Mouse (Mus musculus) lung, embryonic 15.5 days (tissue): ENCODE measurements around the gene Cemip. TPM values are rescaled to one million over a fixed set of nuclear protein-coding genes. Genes with fewer than 3 reads are reported as not detected.

Experiments
- ATAC-seq: fragments of 200-750 bp; cut with Nextera tagmentation; 2 replicates; pipeline ENCODE4 v1.8.0; 2017; ENCODE audit warnings: moderate number of reproducible peaks, borderline replicate concordance; ENCODE audit not compliant: low FRiP score, low TSS enrichment; ENCODE audit errors: extremely low read depth
- H3K27ac ChIP-seq: fragments of 300-500 bp; sonication (generic); 2 replicates; pipeline ENCODE4 v1.5.1; 2015; ENCODE audit warnings: moderate library complexity, mild to moderate bottlenecking, inconsistent platforms
- H3K27me3 ChIP-seq: fragments of 300-500 bp; sonication (generic); 2 replicates; pipeline ENCODE4 v1.6.1; 2015; ENCODE audit warnings: inconsistent platforms
- H3K36me3 ChIP-seq: fragments of 300-500 bp; sonication (generic); 2 replicates; pipeline ENCODE4 v1.6.1; 2015; ENCODE audit warnings: inconsistent platforms
- H3K4me1 ChIP-seq: fragments of 300-500 bp; sonication (generic); 2 replicates; pipeline ENCODE4 v1.6.1; 2015; ENCODE audit warnings: inconsistent platforms
- H3K4me2 ChIP-seq: fragments of 300-500 bp; sonication (generic); 2 replicates; pipeline ENCODE4 v1.6.1; 2015; ENCODE audit warnings: inconsistent platforms, mild to moderate bottlenecking, moderate library complexity
- H3K4me3 ChIP-seq: fragments of 300-500 bp; sonication (generic); 2 replicates; pipeline ENCODE4 v1.5.1; 2015; ENCODE audit warnings: mild to moderate bottlenecking, inconsistent platforms
- H3K9ac ChIP-seq: fragments of 300-500 bp; sonication (generic); 2 replicates; pipeline ENCODE4 v1.6.1; 2015; ENCODE audit warnings: inconsistent platforms
- H3K9me3 ChIP-seq: fragments of 300-500 bp; sonication (generic); 2 replicates; pipeline ENCODE4 v1.6.1; 2016; ENCODE audit warnings: inconsistent platforms
- WGBS: fragments of 180-500 bp; shearing (Covaris S2); methylation state at CpG from one replicate; pipeline ENCODE4 v1.1.7; 2015; 5-methylcytosine and 5-hydroxymethylcytosine counted together
- polyA plus RNA-seq: library from polyadenylated mRNA; unstranded; fragments of >200 nt; fragmentation: Nextera tagmentation; extraction: Ambion mirVana; gene quantifications from 2 replicates; pipeline ENCODE4 v1.2.1, GENCODE M21; 2015

The Cemip gene
- polyA plus RNA-seq, 1 experiment from 2014 or later, result 1.6 TPM

DNA sequence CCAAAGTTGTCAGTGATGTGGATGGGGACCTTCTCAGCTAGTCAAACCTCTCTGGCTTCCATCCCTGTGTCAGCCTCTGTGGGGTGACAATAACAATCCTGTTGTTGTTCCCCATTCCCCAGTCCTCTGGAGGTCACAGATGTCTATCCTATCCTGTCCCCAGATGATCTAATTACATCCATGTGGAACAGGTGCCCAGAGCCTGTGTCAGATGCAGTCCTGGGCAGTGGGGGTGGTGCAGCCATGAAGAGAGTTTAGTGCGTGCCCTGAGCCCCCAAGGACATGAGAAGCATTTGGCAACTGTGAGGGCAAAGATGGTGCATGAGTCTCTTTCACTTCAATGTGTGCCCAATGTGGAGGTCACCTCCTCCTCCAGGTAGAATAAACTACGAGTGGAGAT lies 100.6 kb downstream of the Cemip start:
- no peak overlapping the region for H3K9ac ChIP-seq
- H3K4me3 ChIP-seq, result no peak overlapping the region
- no peaks in the 10 kb centered on the region for H3K4me1 ChIP-seq
- H3K27me3 ChIP-seq, result no peaks in the 10 kb centered on the region
- no peak for ATAC-seq
- H3K4me2 ChIP-seq, result no peak overlapping the region
- 67% methylated on average over 2 of the region's 2 CpGs for WGBS
- H3K27ac ChIP-seq, result no peak overlapping the region
- no peaks in the 10 kb centered on the region for H3K36me3 ChIP-seq
- no peaks in the 10 kb centered on the region for H3K9me3 ChIP-seq

DNA sequence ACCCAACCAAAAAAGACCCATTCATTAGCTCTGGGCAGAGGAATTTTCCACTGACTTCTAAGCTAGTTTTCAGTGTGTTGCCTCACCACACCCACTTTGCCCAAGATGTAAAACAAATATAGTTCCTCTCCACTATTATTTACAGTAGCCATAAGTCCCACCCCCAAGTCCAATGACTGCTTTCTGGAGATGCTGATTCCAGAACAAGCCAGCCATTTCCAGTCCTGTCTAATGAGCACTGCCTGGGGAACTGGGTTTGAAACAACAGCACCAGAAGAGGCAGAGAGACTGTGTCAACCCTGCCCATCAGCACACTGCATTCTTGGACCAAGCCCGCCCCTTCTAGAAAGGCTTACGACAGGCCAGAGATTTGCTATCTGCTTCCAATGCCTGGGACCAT lies 103.7 kb downstream of the Cemip start:
- 0 out of 2 replicates have a peak, but pooled peaks have one; percentile 37 for ATAC-seq
- whole genome bisulfite sequencing, result 46% methylated on average over 2 of the region's 2 CpGs
- Histone ChIP-seq H3K4me1 (no peaks in the 10 kb centered on the region), H3K9ac (no peak overlapping the region), H3K27me3 (no peaks in the 10 kb centered on the region), H3K36me3 (no peaks in the 10 kb centered on the region), H3K4me2 (no peak overlapping the region), H3K4me3 (no peak overlapping the region), H3K9me3 (no peaks in the 10 kb centered on the region), H3K27ac (no peak overlapping the region)

DNA sequence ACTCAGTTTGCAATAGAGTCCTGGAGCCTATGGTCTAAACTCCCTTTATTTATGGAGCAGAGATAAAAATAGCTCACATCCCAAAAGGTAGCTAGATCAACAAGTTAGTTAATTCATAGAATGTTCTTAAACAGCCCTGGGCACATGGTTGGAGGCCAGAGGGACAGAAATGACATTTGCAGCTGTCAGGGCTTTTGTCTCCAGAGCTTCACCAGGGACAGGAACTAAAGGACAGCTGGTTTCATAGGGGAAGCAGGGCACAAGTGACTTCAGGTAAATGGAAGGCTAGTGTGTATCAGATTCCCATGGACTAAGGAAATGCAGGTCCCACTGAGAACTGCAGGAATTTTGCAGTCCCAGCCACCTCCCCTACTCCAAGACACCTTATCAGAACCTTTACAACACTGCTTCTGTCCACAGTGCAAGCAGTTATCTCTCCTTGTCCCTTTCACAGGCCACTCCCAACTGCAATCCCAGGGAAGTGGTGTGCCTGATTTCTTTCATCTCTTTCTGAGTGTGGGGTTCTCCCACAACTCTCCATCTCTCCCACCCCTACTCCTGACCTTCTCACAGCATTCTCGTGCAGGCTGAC lies 107.3 kb downstream of the Cemip start:
- no peaks in the 10 kb centered on the region for H3K9me3 ChIP-seq
- H3K4me2 ChIP-seq, result no peak overlapping the region
- no peaks in the 10 kb centered on the region for H3K27me3 ChIP-seq
- H3K36me3 ChIP-seq, result no peaks in the 10 kb centered on the region
- no peak overlapping the region for H3K27ac ChIP-seq
- H3K9ac ChIP-seq, result no peak overlapping the region
- WGBS, result 11% methylated on average over 1 of the region's 1 CpGs
- H3K4me1 ChIP-seq, result peaks cover 3% of the 10 kb centered on the region
- H3K4me3 ChIP-seq, result no peak overlapping the region
- ATAC-seq, result no peak

DNA sequence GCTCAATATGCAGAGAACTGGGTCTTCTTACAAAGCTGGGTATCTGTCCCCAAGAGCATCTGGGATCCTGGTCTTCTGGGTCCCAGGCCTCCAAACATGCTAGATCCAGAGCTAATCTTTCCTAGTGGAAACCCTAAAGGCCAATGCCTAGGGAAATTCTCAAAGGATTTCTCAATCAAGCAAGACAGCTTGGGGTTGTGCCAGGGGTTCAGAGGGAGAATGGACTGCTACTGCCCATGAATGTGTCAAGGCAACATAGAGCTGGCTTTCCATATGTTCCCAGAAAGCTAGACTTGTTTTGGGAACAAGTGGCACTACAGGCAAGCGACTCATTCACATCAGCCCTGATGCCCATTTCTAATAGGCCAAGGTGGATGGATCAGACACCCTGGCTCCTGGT lies 107.9 kb downstream of the Cemip start:
- Histone ChIP-seq H3K4me1 (peaks cover 9% of the 10 kb centered on the region), H3K9me3 (no peaks in the 10 kb centered on the region), H3K9ac (no peak overlapping the region), H3K36me3 (no peaks in the 10 kb centered on the region), H3K27me3 (no peaks in the 10 kb centered on the region), H3K4me3 (no peak overlapping the region), H3K27ac (no peak overlapping the region), H3K4me2 (no peak overlapping the region)
- WGBS, result 90% methylated on average over 1 of the region's 1 CpGs
- no peak for ATAC-seq

DNA sequence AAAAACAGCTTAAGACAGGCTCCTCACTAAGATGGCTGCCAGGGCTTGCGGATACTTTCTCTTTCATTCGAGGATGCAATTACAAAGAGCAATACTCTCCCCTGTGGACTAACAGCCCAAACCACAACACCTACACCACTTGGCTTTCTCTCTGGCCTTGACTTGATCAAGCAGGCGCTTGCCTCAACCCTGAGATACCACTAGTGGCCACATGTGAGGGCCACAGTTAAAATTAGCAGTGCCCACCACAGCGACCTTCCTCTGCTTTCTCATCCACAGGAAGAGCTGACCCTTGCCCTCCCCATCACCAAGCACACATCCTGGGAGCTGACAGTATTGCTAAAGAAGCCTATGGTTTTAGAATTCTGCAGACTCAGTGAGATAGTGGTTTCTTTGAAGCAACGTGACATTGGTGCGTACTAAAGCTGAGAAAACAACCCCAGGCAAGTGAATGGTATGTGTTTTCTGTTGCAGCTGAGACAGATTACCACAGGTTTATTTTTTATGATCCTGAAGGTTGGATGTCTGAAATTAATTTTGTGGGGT lies 109.8 kb downstream of the Cemip start:
- peaks cover 17% of the 10 kb centered on the region for H3K4me1 ChIP-seq
- H3K4me3 ChIP-seq, result no peak overlapping the region
- no peak overlapping the region for H3K27ac ChIP-seq
- no peak for ATAC-seq
- no peak overlapping the region for H3K4me2 ChIP-seq
- WGBS, result 70% methylated on average over 6 of the region's 6 CpGs
- H3K36me3 ChIP-seq, result no peaks in the 10 kb centered on the region
- H3K27me3 ChIP-seq, result no peaks in the 10 kb centered on the region
- H3K9me3 ChIP-seq, result no peaks in the 10 kb centered on the region
- no peak overlapping the region for H3K9ac ChIP-seq

DNA sequence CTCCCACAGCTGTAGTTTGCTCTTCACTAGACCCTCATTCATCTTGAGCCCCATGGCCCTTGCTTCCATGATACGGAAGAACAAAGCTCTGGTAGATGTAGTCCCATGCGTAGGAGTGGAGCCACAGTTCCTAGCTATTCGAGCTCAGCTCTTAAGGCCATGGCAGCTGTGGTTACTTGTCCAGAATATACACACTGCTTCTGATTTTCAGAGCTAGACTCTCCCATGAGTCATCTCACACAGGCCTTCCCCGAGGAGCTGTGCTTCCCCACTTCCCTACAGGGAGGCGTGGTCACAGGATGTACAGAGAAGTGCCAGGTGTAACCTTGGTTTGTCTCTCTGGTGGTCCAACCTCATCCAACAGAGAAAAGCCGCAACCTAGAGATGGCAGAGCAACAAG lies 111.0 kb downstream of the Cemip start:
- no peaks in the 10 kb centered on the region for H3K9me3 ChIP-seq
- no peak for ATAC-seq
- 84% methylated on average over 6 of the region's 6 CpGs for WGBS
- H3K27me3 ChIP-seq, result no peaks in the 10 kb centered on the region
- no peak overlapping the region for H3K27ac ChIP-seq
- H3K4me3 ChIP-seq, result no peak overlapping the region
- no peak overlapping the region for H3K9ac ChIP-seq
- H3K36me3 ChIP-seq, result no peaks in the 10 kb centered on the region
- no peak overlapping the region for H3K4me2 ChIP-seq
- H3K4me1 ChIP-seq, result peaks cover 17% of the 10 kb centered on the region

DNA sequence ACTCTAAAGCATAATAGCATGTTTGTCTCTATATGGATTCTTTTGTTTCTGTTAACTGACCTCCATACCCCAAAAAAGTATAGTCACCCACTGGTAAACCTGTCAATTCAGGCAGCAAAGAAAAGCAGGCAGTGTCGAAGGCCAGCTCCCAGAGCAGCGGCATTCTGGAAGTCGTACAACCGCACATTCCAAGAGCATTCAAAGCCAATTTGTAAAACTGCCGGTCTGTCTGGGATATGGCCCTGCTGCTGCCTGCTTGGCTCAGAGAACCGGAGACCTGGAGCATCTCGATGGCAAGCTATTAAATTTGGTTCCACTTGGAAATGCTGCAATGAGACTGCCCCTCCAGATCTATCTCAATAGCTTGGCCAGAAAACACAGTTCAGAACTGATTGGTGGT lies 113.8 kb downstream of the Cemip start:
- Histone ChIP-seq H3K4me2 (no peak overlapping the region), H3K4me1 (peaks cover 17% of the 10 kb centered on the region), H3K9me3 (no peaks in the 10 kb centered on the region), H3K4me3 (no peak overlapping the region), H3K27me3 (no peaks in the 10 kb centered on the region), H3K36me3 (no peaks in the 10 kb centered on the region), H3K9ac (no peak overlapping the region), H3K27ac (0 out of 2 replicates have a peak overlapping the region, but pooled peaks have one; percentile 29)
- ATAC-seq, result peak; percentile 64; the same call in 1 of the 2 replicates
- 39% methylated on average over 7 of the region's 7 CpGs for WGBS

DNA sequence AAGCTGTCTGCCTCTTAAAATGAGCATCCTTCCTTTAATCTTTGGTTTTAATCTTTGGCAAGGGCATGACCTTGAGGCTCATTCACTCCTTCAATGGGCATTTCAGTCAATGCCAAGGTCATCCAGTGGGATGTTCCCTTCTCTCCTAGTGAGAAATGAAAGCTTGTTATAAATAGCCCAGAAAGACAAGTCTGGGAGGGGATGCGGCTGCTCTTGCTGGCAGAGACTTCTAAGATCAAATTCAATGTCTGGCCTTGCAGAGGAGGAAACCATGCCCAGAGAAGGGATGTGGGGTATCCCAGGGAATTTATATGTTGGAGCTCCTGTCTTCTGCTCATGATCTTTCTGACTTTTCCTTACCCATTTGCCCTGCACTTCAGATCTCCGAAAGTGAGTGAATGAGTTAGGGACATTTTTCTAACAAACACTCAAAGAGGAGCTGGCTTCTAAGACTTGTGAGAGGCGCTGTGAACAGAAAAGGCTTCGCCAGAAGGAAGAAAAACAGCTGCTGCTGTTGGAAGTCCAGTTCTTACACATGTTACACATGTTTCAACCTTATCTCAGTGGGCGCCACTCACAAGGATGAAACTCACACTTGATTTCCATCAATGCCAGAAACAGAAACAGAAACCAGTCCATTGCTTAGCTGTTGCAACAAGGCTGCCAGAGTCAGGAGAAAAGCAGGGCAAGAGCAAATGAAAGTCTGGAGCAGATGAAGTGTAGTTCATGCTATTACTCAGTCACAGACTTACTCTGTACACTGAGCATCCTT lies 120.1 kb downstream of the Cemip start:
- Histone ChIP-seq H3K4me3 (no peak overlapping the region), H3K27ac (peak overlapping the region; percentile 11), H3K9me3 (no peaks in the 10 kb centered on the region), H3K36me3 (no peaks in the 10 kb centered on the region), H3K4me1 (0 out of 2 replicates have a peak, but pooled peaks cover 7% of the 10 kb centered on the region), H3K4me2 (no peak overlapping the region), H3K9ac (no peak overlapping the region), H3K27me3 (no peaks in the 10 kb centered on the region)
- WGBS, result 34% methylated on average over 5 of the region's 5 CpGs
- ATAC-seq, result peak; percentile 75; the same call in 1 of the 2 replicates

DNA sequence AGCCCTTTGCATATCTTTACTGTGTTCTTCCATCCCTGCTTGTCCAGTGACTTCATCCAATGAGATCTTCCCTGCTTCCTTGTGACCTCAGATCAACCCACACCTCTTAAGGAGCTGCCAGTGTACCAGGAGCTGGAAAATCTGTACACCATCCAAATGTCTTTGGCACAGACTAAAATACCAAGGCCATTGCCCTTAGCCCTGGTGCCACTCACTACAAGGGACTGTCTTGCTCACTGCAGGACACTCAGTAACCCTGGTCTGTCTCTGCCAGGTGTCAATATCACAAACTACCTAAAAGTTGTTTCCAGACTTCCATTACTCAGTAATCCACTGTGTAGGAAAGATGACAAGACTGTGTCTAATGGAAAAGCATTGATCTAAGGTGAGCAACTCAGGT lies 121.1 kb downstream of the Cemip start:
- no peaks in the 10 kb centered on the region for H3K9me3 ChIP-seq
- H3K27me3 ChIP-seq, result no peaks in the 10 kb centered on the region
- no peak overlapping the region for H3K4me2 ChIP-seq
- no peaks in the 10 kb centered on the region for H3K36me3 ChIP-seq
- 0 out of 2 replicates have a peak, but pooled peaks cover 7% of the 10 kb centered on the region for H3K4me1 ChIP-seq
- H3K9ac ChIP-seq, result no peak overlapping the region
- no peak for ATAC-seq
- no peak overlapping the region for H3K27ac ChIP-seq
- no peak overlapping the region for H3K4me3 ChIP-seq

DNA sequence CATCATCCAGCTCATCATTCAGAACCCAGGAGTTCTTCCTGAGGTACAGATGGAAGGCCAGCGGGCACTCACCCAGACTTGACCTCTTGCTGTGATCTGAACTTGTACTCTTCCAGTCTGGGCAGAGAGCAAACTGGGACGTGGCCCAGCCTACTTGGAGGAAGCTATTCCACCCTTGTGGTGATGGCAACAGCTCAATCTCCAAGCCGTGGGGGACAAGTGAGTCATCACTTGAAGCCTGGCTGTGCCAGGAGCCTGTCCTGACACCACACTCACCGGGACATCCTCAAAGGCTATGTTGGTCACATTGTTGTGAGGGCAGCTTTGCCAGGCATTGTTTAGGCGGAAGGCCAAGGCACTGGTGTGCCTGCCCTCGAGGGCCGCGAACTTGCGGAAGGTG lies 133.8 kb downstream of the Cemip start:
- no peak overlapping the region for H3K4me3 ChIP-seq
- no peaks in the 10 kb centered on the region for H3K9me3 ChIP-seq
- 84% methylated on average over 9 of the region's 9 CpGs for WGBS
- no peak; the same call in 1 of the 2 replicates for ATAC-seq
- H3K9ac ChIP-seq, result no peak overlapping the region
- H3K27ac ChIP-seq, result no peak overlapping the region
- no peak overlapping the region for H3K4me2 ChIP-seq
- no peaks in the 10 kb centered on the region for H3K36me3 ChIP-seq
- no peaks in the 10 kb centered on the region for H3K4me1 ChIP-seq
- H3K27me3 ChIP-seq, result no peaks in the 10 kb centered on the region

DNA sequence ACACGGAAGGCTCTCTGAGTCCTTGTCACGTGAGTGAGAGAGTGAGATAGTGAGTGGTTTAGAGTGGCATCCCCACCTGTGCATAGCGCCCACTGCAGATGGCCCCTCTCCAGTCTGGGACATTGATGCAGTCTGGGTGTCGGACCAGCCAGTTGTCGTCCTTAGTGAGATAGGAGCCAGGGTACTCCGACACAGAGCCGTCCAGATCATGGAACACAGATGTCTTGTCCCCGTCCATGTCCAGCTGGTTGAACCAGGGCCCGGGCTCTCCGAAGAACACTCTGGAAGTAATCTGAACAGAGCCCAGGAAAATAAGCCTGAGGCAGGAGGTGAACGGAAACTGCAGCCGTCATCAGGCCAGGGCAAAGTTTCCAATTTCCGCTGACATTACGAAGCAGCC lies 135.0 kb downstream of the Cemip start:
- no peaks in the 10 kb centered on the region for H3K9me3 ChIP-seq
- WGBS, result 86% methylated on average over 14 of the region's 14 CpGs
- H3K36me3 ChIP-seq, result no peaks in the 10 kb centered on the region
- H3K27ac ChIP-seq, result no peak overlapping the region
- H3K9ac ChIP-seq, result no peak overlapping the region
- ATAC-seq, result no peak
- H3K27me3 ChIP-seq, result no peaks in the 10 kb centered on the region
- no peak overlapping the region for H3K4me3 ChIP-seq
- H3K4me2 ChIP-seq, result no peak overlapping the region
- no peaks in the 10 kb centered on the region for H3K4me1 ChIP-seq

DNA sequence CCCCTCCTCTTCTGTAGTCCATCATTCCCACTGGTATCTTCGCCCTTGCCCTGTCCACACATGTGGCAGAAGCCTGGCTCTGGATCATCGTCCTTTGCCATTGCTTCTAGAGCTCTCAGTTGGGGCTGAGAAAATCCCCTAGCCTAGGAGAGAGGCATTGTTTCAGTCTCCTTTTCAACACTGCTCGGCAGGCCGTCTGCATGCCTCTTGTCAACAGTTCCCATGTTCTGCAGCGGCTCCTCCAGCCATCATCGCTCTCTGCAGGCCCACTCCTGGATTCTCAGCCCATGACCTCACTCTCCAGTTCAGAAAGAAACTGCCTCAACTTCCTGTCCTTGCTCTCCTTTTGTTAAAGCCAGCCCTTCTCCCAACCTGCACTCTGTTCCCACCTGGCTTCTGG lies 136.6 kb downstream of the Cemip start:
- no peak overlapping the region for H3K4me2 ChIP-seq
- 65% methylated on average over 6 of the region's 6 CpGs for WGBS
- H3K4me1 ChIP-seq, result no peaks in the 10 kb centered on the region
- no peak overlapping the region for H3K27ac ChIP-seq
- no peak overlapping the region for H3K4me3 ChIP-seq
- H3K27me3 ChIP-seq, result no peaks in the 10 kb centered on the region
- H3K9ac ChIP-seq, result no peak overlapping the region
- ATAC-seq, result no peak
- H3K9me3 ChIP-seq, result no peaks in the 10 kb centered on the region
- H3K36me3 ChIP-seq, result no peaks in the 10 kb centered on the region
